Mouse (Mus musculus): Measurements from ENCODE around the gene Nsg1.

DNA sequence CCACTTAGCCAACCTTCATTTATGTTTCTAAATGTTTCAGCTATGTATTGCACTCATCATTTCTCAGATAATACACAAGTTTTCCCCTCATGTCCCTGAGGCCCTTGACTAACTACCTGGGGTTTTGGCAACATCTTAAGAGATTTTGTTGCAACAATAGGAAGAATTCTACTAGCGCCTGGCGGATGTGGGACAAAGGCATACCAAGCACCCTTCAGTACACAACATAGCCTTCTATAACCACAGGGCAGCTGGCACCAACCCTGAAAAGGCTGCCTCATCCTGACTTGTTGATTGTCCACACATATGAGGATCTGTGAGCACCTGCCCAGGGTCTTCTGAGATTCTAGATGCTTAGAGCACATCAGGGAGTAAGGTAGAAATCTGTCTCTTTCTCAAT is 65.4 kb downstream of the Nsg1 start:
- no peak for TF ChIP-seq CTCF (conservative IDR thresholded peaks at IDR 0.05; ENCODE audit: low read length)
- TF ChIP-seq NANOG (IDR thresholded peaks at IDR 0.05; ENCODE audit: borderline replicate concordance, low read length) = no peak
